27 mouse cellular contexts compared by ENCODE assay signal in genomic region chr1:133372113-133372512, GRCm38 (mm10). TPM values are rescaled to one million over a fixed set of nuclear protein-coding genes. Genes with fewer than 3 reads are reported as not detected.
DNase-seq lines count a peak whose midpoint lies in the region; ATAC-seq and TF ChIP-seq lines count a peak whose summit lies in the region.
"Had no signal": no experiment of that assay in that cellular context is flagged by ENCODE, and none has a peak within 500 bp of the region (broad histone marks: within the 10 kb centered on the region; RNA-seq: fewer than 3 reads in every experiment).

No protein-coding gene starts in this region.

- no peak for TF ChIP-seq CTCF in stomach, postnatal 0 days (IDR thresholded peaks at IDR 0.05; ENCODE audit: low read depth)

- H3K4me2 ChIP-seq in liver, embryonic 11.5 days: no peak overlapping the region
- no peak overlapping the region for H3K4me2 ChIP-seq in stomach, postnatal 0 days (replicated peaks; ENCODE audit: low read depth)
- H3K4me2 ChIP-seq: embryonic facial prominence, embryonic 13.5 days; limb, embryonic 15.5 days; midbrain, embryonic 15.5 days had no signal

- no peak overlapping the region for H3K4me3 ChIP-seq in liver, embryonic 11.5 days (ENCODE audit: low read depth, low read length)
- no peak overlapping the region for H3K4me3 ChIP-seq in stomach, postnatal 0 days (ENCODE audit: low read depth, low read length)
- H3K4me3 ChIP-seq: embryonic facial prominence, embryonic 13.5 days; gastrocnemius, adult 2 months; heart, embryonic 10.5 days; limb, embryonic 15.5 days; midbrain, embryonic 15.5 days; myocyte had no signal

- peak; percentile 63 for ATAC-seq in liver, embryonic 11.5 days (replicated peaks; ENCODE audit: low FRiP score)
- no peak for ATAC-seq in stomach, postnatal 0 days (ENCODE audit: low FRiP score, low TSS enrichment)
- ATAC-seq: CD4-positive, CD25-positive, alpha-beta regulatory T cell, adult 4 months; midbrain, embryonic 15.5 days; Patski had no signal

- H3K27me3 ChIP-seq in liver, embryonic 11.5 days (replicated peaks; ENCODE audit: control insufficient read depth, insufficient read depth, low read length): no peaks in the 10 kb centered on the region; the same call in 1 of the 2 replicates
- no peaks in the 10 kb centered on the region for H3K27me3 ChIP-seq in stomach, postnatal 0 days (ENCODE audit: control insufficient read depth, insufficient read depth, low read length)
- H3K27me3 ChIP-seq: embryonic facial prominence, embryonic 13.5 days; limb, embryonic 15.5 days; midbrain, embryonic 15.5 days had no signal

- no peaks in the 10 kb centered on the region for H3K36me3 ChIP-seq in liver, embryonic 11.5 days (ENCODE audit: control insufficient read depth, insufficient read depth, low read length)
- H3K36me3 ChIP-seq in stomach, postnatal 0 days (ENCODE audit: control insufficient read depth, insufficient read depth, low read length): no peaks in the 10 kb centered on the region
- H3K36me3 ChIP-seq: embryonic facial prominence, embryonic 13.5 days; heart, embryonic 10.5 days; limb, embryonic 15.5 days; midbrain, embryonic 15.5 days had no signal

- 45% methylated on average over 8 of the region's 8 CpGs for WGBS in liver, embryonic 11.5 days
- 47% methylated on average over 8 of the region's 8 CpGs for whole genome bisulfite sequencing in stomach, postnatal 0 days

- H3K4me1 ChIP-seq in liver, embryonic 11.5 days (replicated peaks; ENCODE audit: control insufficient read depth, insufficient read depth, low read length): peaks cover 12% of the 10 kb centered on the region
- H3K4me1 ChIP-seq in stomach, postnatal 0 days (replicated peaks; ENCODE audit: control insufficient read depth, insufficient read depth): no peaks in the 10 kb centered on the region

- no peaks in the 10 kb centered on the region for H3K9me3 ChIP-seq in liver, embryonic 11.5 days (ENCODE audit: control insufficient read depth, low read length)
- no peaks in the 10 kb centered on the region for H3K9me3 ChIP-seq in stomach, postnatal 0 days (ENCODE audit: control insufficient read depth, low read length)
- H3K9me3 ChIP-seq: embryonic facial prominence, embryonic 13.5 days; heart, embryonic 10.5 days; limb, embryonic 15.5 days; midbrain, embryonic 15.5 days had no signal

- peak overlapping the region; percentile 53 for H3K27ac ChIP-seq in liver, embryonic 11.5 days (ENCODE audit: low read depth, low read length)
- H3K27ac ChIP-seq in stomach, postnatal 0 days (replicated peaks): 0 out of 2 replicates have a peak overlapping the region, but pooled peaks have one; percentile 30
- H3K27ac ChIP-seq: embryonic facial prominence, embryonic 13.5 days; gastrocnemius, adult 2 months; heart, embryonic 10.5 days; limb, embryonic 15.5 days; midbrain, embryonic 15.5 days had no signal

- TF ChIP-seq EP300 in stomach, postnatal 0 days (optimal IDR thresholded peaks at IDR 0.05): no peak

- peak; percentile 79 for DNase-seq in adrenal gland, adult 2 months
- DNase-seq in adrenal gland, postnatal 4 days (ENCODE audit: low spot score in 2 of 2): no peak
- peak; percentile 24 to 69 for DNase-seq in kidney, postnatal 25 days
- DNase-seq in kidney, postnatal 14 days: no peak
- no peak for DNase-seq in liver, embryonic 11.5 days (ENCODE audit: low spot score)
- DNase-seq in stomach, postnatal 0 days (ENCODE audit: low spot score): no peak
- DNase-seq in lung, postnatal 4 days: no peak
- DNase-seq in c-Kit-positive CD71-positive TER-119-positive erythroid progenitor cells, embryonic 14.5 days (ENCODE audit: low spot score): no peak
- DNase-seq: cerebellum, postnatal 10 days; gastrocnemius, adult 2 months; kidney, postnatal 10 days; lung, postnatal 10 days; thymus, postnatal 36 days had no signal

- no peak overlapping the region for H3K9ac ChIP-seq in liver, embryonic 11.5 days (ENCODE audit: low read depth, low read length)
- no peak overlapping the region for H3K9ac ChIP-seq in stomach, postnatal 0 days (ENCODE audit: low read length)
- H3K9ac ChIP-seq: embryonic facial prominence, embryonic 13.5 days; limb, embryonic 15.5 days; midbrain, embryonic 15.5 days had no signal

RNA-seq across cellular contexts. Expression of gene Etnk2, which starts 8.7 kb away (rescaled TPM):
- total RNA-seq in adrenal gland, adult 2 months (2021): 10 to 100 TPM in 1 of 2 experiments, 1 to 10 TPM in 1; 6.2 to 13.5 TPM
- 8.2 and 10.0 TPM in 2 replicates for polyA plus RNA-seq in adrenal gland, adult 2 months (2012; rRNA removed)
- 10 to 100 TPM in 1 of 2 experiments, 1 to 10 TPM in 1; 8.1 to 12.1 TPM for total RNA-seq in adrenal gland, postnatal 4 days (2021)
- 4.5 and 5.8 TPM in 2 replicates for polyA plus RNA-seq in liver, embryonic 11.5 days (2014; fragmentation: Nextera tagmentation; extraction: Ambion mirVana)
- 2.8 and 4.2 TPM in 2 replicates for polyA plus RNA-seq in stomach, postnatal 0 days (2015; fragmentation: Nextera tagmentation; extraction: Ambion mirVana)
- total RNA-seq: megakaryocyte, adult 5-6 weeks had no signal
- polyA plus RNA-seq: CD4-positive, CD25-positive, alpha-beta regulatory T cell, adult 4 months had no signal

RNA-seq across cellular contexts. Expression of gene Ren1, which starts 21.8 kb away (rescaled TPM):
- 1 to 10 TPM; 5.5 to 9.2 TPM for total RNA-seq in adrenal gland, adult 2 months (2021)
- polyA plus RNA-seq in adrenal gland, adult 2 months (2012; rRNA removed): 4.4 and 6.0 TPM in 2 replicates
- total RNA-seq in adrenal gland, postnatal 4 days (2021): 10 to 100 TPM in 1 of 2 experiments, 1 to 10 TPM in 1; 2.0 to 17.3 TPM
- polyA plus RNA-seq in liver, embryonic 11.5 days (2014; fragmentation: Nextera tagmentation; extraction: Ambion mirVana): 0.30 and 0.40 TPM in 2 replicates
- polyA plus RNA-seq in stomach, postnatal 0 days (2015; fragmentation: Nextera tagmentation; extraction: Ambion mirVana): 2.9 and 6.1 TPM in 2 replicates
- total RNA-seq: left cerebral cortex, postnatal 14 days; megakaryocyte, adult 5-6 weeks had no signal
- polyA plus RNA-seq: CD4-positive, CD25-positive, alpha-beta regulatory T cell, adult 4 months; midbrain, embryonic 15.5 days; myocyte; Patski had no signal

RNA-seq across cellular contexts. Expression of gene Kiss1, which starts 50.4 kb away (rescaled TPM):
- total RNA-seq in adrenal gland, adult 2 months (2021): not detected
- polyA plus RNA-seq in adrenal gland, adult 2 months (2012; rRNA removed): not detected in 2 replicates
- not detected for total RNA-seq in adrenal gland, postnatal 4 days (2021)
- not detected in 2 replicates for polyA plus RNA-seq in liver, embryonic 11.5 days (2014; fragmentation: Nextera tagmentation; extraction: Ambion mirVana)
- polyA plus RNA-seq in stomach, postnatal 0 days (2015; fragmentation: Nextera tagmentation; extraction: Ambion mirVana): not detected in 2 replicates
- total RNA-seq: ES-E14; gastrocnemius, adult 2 months; megakaryocyte, adult 5-6 weeks had no signal
- polyA plus RNA-seq: CD4-positive, CD25-positive, alpha-beta regulatory T cell, adult 4 months; embryonic facial prominence, embryonic 13.5 days; gonadal fat pad, adult 2 months; heart, embryonic 10.5 days; heart, postnatal 0 days; hindbrain, embryonic 11.5 days; limb, embryonic 15.5 days; midbrain, embryonic 15.5 days; myocyte; neural tube, embryonic 14.5 days; Patski had no signal

RNA-seq across cellular contexts. Expression of gene Sox13, which starts 52.1 kb away (rescaled TPM):
- total RNA-seq in adrenal gland, adult 2 months (2021): 10 to 100 TPM; 14.5 to 18.0 TPM
- polyA plus RNA-seq in adrenal gland, adult 2 months (2012; rRNA removed): 24.1 and 26.2 TPM in 2 replicates
- total RNA-seq in adrenal gland, postnatal 4 days (2021): 10 to 100 TPM; 26.0 to 35.2 TPM
- 4.1 and 4.4 TPM in 2 replicates for polyA plus RNA-seq in liver, embryonic 11.5 days (2014; fragmentation: Nextera tagmentation; extraction: Ambion mirVana)
- 3.7 and 5.0 TPM in 2 replicates for polyA plus RNA-seq in stomach, postnatal 0 days (2015; fragmentation: Nextera tagmentation; extraction: Ambion mirVana)
- polyA plus RNA-seq: CD4-positive, CD25-positive, alpha-beta regulatory T cell, adult 4 months had no signal

Comparison
In these comparisons a context has a peak if more than half of its experiments do, and no peak if none do; other contexts are left out.
1. DNase-seq: peak in adrenal gland, adult 2 months (single experiment) and kidney, postnatal 25 days (2 of 2); none in adrenal gland, postnatal 4 days (0 of 2), kidney, postnatal 14 days (single experiment), liver, embryonic 11.5 days (single experiment), stomach, postnatal 0 days (single experiment), lung, postnatal 4 days (0 of 2) and c-Kit-positive CD71-positive TER-119-positive erythroid progenitor cells, embryonic 14.5 days (single experiment).